Mouse (Mus musculus): ENCODE results near the gene Slc22a3. TPM values are rescaled to one million over a fixed set of nuclear protein-coding genes. Genes with fewer than 3 reads are reported as not detected.

Slc22a3 gene
- total and polyA plus RNA-seq, 3 experiments, result 31.5 to 87.7 TPM; not detected in 1

GRCm38 (mm10) chr17:12370289-12370688 is 137.2 kb downstream of the Slc22a3 start:
- TF ChIP-seq MAZ (IDR thresholded peaks at IDR 0.05; ENCODE audit: low read depth, low read length) (no peak), JUND (IDR thresholded peaks at IDR 0.05; ENCODE audit: low read depth, low read length) (no peak), CHD1 (IDR thresholded peaks at IDR 0.05; ENCODE audit: low read depth, low read length) (no peak), TBP (IDR thresholded peaks at IDR 0.05; ENCODE audit: low read depth, low read length) (no peak), KAT2A (conservative IDR thresholded peaks at IDR 0.05; ENCODE audit: low read depth, low read length) (no peak), NRF1 (IDR thresholded peaks at IDR 0.05; ENCODE audit: insufficient read depth, low read depth, low read length, poor library complexity, severe bottlenecking) (no peak), MYC (IDR thresholded peaks at IDR 0.05; ENCODE audit: low read depth, low read length) (no peak)

GRCm38 (mm10) chr17:12369393-12369792 is 138.1 kb downstream of the Slc22a3 start:
- H3K9ac ChIP-seq (ENCODE audit: control insufficient read depth, low read depth, low read length, poor library complexity, severe bottlenecking), result no peak overlapping the region
- H3K4me3 ChIP-seq (ENCODE audit: control insufficient read depth in 1 of 2, insufficient read depth in 1 of 2, low read depth in 2 of 2, low read length in 2 of 2), result no peak overlapping the region
- H3K4me1 ChIP-seq (ENCODE audit: control insufficient read depth in 1 of 2, insufficient read depth in 2 of 2, low read length in 2 of 2), result peaks cover 0 to 20% of the 10 kb centered on the region in 2 experiments; a peak in 1 of 4 replicates
- no peaks in the 10 kb centered on the region for H3K79me2 ChIP-seq (ENCODE audit: control insufficient read depth, insufficient read depth, low read length, poor library complexity)
- no peak overlapping the region for H3K27ac ChIP-seq (ENCODE audit: control insufficient read depth, low read depth, low read length)
- H3K27me3 ChIP-seq (ENCODE audit: control insufficient read depth in 1 of 2, insufficient read depth in 2 of 2, low read length in 2 of 2), result peaks cover 0 to 2% of the 10 kb centered on the region in 2 experiments; a peak in 1 of 4 replicates
- TF ChIP-seq USF1 (IDR thresholded peaks at IDR 0.05; ENCODE audit: low read depth, low read length), result no peak
- no peak for TF ChIP-seq MAX (IDR thresholded peaks at IDR 0.05; ENCODE audit: low read length)
- no peak for TF ChIP-seq CHD1 (IDR thresholded peaks at IDR 0.05; ENCODE audit: low read depth, low read length)
- no peak for TF ChIP-seq MYC (IDR thresholded peaks at IDR 0.05; ENCODE audit: low read depth, low read length)
- no peak for TF ChIP-seq ZNF384 (IDR thresholded peaks at IDR 0.05; ENCODE audit: low read depth, low read length)
- no peak for TF ChIP-seq ZMIZ1 (IDR thresholded peaks at IDR 0.05; ENCODE audit: low read depth, low read length)
- TF ChIP-seq UBTF (IDR thresholded peaks at IDR 0.05; ENCODE audit: borderline replicate concordance, insufficient read depth, low read depth, low read length), result no peak
- H3K9me3 ChIP-seq (replicated peaks; ENCODE audit: insufficient read depth, low read length), result no peaks in the 10 kb centered on the region
- DNase-seq (ENCODE audit: low read depth, low spot score), result no peak
- H3K36me3 ChIP-seq (ENCODE audit: control insufficient read depth in 1 of 2, insufficient read depth in 2 of 2, low read length in 2 of 2), result peaks cover 0 to 9% of the 10 kb centered on the region in 2 experiments; a peak in 2 of 4 replicates

More at GRCm38 (mm10) chr17:12370289-12370688, 137.2 kb downstream of the Slc22a3 start:
- DNase-seq (ENCODE audit: low read depth, low spot score), result no peak
- peaks cover 0 to 9% of the 10 kb centered on the region in 2 experiments; a peak in 2 of 4 replicates for H3K36me3 ChIP-seq (ENCODE audit: control insufficient read depth in 1 of 2, insufficient read depth in 2 of 2, low read length in 2 of 2)
- H3K4me1 ChIP-seq (ENCODE audit: control insufficient read depth in 1 of 2, insufficient read depth in 2 of 2, low read length in 2 of 2), result peaks cover 0 to 24% of the 10 kb centered on the region in 2 experiments; a peak in 1 of 4 replicates
- H3K9me3 ChIP-seq (replicated peaks; ENCODE audit: insufficient read depth, low read length), result no peaks in the 10 kb centered on the region
- peaks cover 0 to 2% of the 10 kb centered on the region in 2 experiments; a peak in 1 of 4 replicates for H3K27me3 ChIP-seq (ENCODE audit: control insufficient read depth in 1 of 2, insufficient read depth in 2 of 2, low read length in 2 of 2)
- H3K79me2 ChIP-seq (ENCODE audit: control insufficient read depth, insufficient read depth, low read length, poor library complexity), result no peaks in the 10 kb centered on the region
- H3K9ac ChIP-seq (ENCODE audit: control insufficient read depth, low read depth, low read length, poor library complexity, severe bottlenecking), result no peak overlapping the region
- H3K4me3 ChIP-seq (ENCODE audit: control insufficient read depth in 1 of 2, insufficient read depth in 1 of 2, low read depth in 2 of 2, low read length in 2 of 2), result no peak overlapping the region
- H3K27ac ChIP-seq (ENCODE audit: control insufficient read depth, low read depth, low read length), result no peak overlapping the region

Other genes starting within 250 kb of the Slc22a3 start
- gene Map3k4, start 188.9 kb downstream of the Slc22a3 start, total RNA-seq (2012; rRNA removed), result 18.0 and 18.8 TPM in 2 replicates
- 10 to 100 TPM in 1 of 2 experiments, not detected in 1; 20.4 TPM for gene Map3k4, start 188.9 kb downstream of the Slc22a3 start, polyA plus RNA-seq (2012; ENCODE audit: insufficient read depth in 1 of 2, insufficient read length in 2 of 2, low read depth in 1 of 2, low replicate concordance in 2 of 2, missing spikeins in 1 of 2)
- gene Plg, start 129.1 kb downstream of the Slc22a3 start, total RNA-seq (2012; rRNA removed), result not detected in 2 replicates
- gene Plg, start 129.1 kb downstream of the Slc22a3 start, polyA plus RNA-seq (2012; ENCODE audit: insufficient read depth in 1 of 2, insufficient read length in 2 of 2, low read depth in 1 of 2, low replicate concordance in 2 of 2, missing spikeins in 1 of 2), result not detected
- not detected in 2 replicates for gene Slc22a2, start 76.4 kb upstream of the Slc22a3 start, total RNA-seq (2012; rRNA removed)
- not detected for gene Slc22a2, start 76.4 kb upstream of the Slc22a3 start, polyA plus RNA-seq (2012; ENCODE audit: insufficient read depth in 1 of 2, insufficient read length in 2 of 2, low read depth in 1 of 2, low replicate concordance in 2 of 2, missing spikeins in 1 of 2)
- not detected in 2 replicates for gene Slc22a1, start 168.1 kb upstream of the Slc22a3 start, total RNA-seq (2012; rRNA removed)
- not detected for gene Slc22a1, start 168.1 kb upstream of the Slc22a3 start, polyA plus RNA-seq (2012; ENCODE audit: insufficient read depth in 1 of 2, insufficient read length in 2 of 2, low read depth in 1 of 2, low replicate concordance in 2 of 2, missing spikeins in 1 of 2)